Mouse (Mus musculus) hindbrain, embryonic 10.5 days (tissue): ENCODE measurements around the gene Spock1. TPM values are rescaled to one million over a fixed set of nuclear protein-coding genes. Genes with fewer than 3 reads are reported as not detected.

Experiments
- DNase-seq: peaks from one replicate; pipeline ENCODE4 v3.0.0-alpha.2; 2017; ENCODE audit warnings: low spot score
- H3K27ac ChIP-seq: fragments of 300-500 bp; sonication (generic); 2 replicates; pipeline ENCODE4 v1.5.1; 2016; ENCODE audit warnings: mild to moderate bottlenecking, moderate library complexity
- H3K27me3 ChIP-seq: fragments of 300-500 bp; sonication (generic); 2 replicates; pipeline ENCODE4 v1.6.1; 2016; ENCODE audit warnings: mild to moderate bottlenecking; ENCODE audit not compliant: poor library complexity, insufficient read depth, severe bottlenecking
- H3K36me3 ChIP-seq: fragments of 300-500 bp; sonication (generic); 2 replicates; pipeline ENCODE4 v1.6.1; 2016; ENCODE audit warnings: mild to moderate bottlenecking, moderate library complexity
- H3K4me1 ChIP-seq: fragments of 300-500 bp; sonication (generic); replicated peaks from 2 replicates; pipeline ENCODE4 v1.6.1; 2016; ENCODE audit warnings: mild to moderate bottlenecking
- H3K4me3 ChIP-seq: fragments of 300-500 bp; sonication (generic); 2 replicates; pipeline ENCODE4 v1.5.1; 2016; ENCODE audit warnings: mild to moderate bottlenecking, moderate library complexity
- H3K9me3 ChIP-seq: fragments of 300-500 bp; sonication (generic); 2 replicates; pipeline ENCODE4 v1.6.1; 2016; ENCODE audit warnings: mild to moderate bottlenecking, moderate library complexity
- WGBS: fragments of 180-500 bp; shearing (Covaris S2); methylation state at CpG from one replicate; pipeline ENCODE4 v1.1.7; 2016; 5-methylcytosine and 5-hydroxymethylcytosine counted together
- polyA plus RNA-seq: library from polyadenylated mRNA; unstranded; fragments of >200 nt; fragmentation: Nextera tagmentation; extraction: Ambion mirVana; gene quantifications from 2 replicates; pipeline ENCODE4 v1.2.1, GENCODE M21; 2016

Spock1 gene
- polyA plus RNA-seq, 1 experiment from 2014 or later = 10.3 TPM

GRCm38 (mm10) chr13:57788299-57788698 lies 119.8 kb downstream of the Spock1 start:
- H3K4me3 ChIP-seq = no peak overlapping the region
- H3K9me3 ChIP-seq = peaks cover 4% of the 10 kb centered on the region; the same call in 1 of the 2 replicates
- no peaks in the 10 kb centered on the region for H3K36me3 ChIP-seq
- no peak for DNase-seq
- WGBS = 94% methylated on average over 4 of the region's 4 CpGs
- no peaks in the 10 kb centered on the region; the same call in 1 of the 2 replicates for H3K27me3 ChIP-seq
- H3K27ac ChIP-seq = no peak overlapping the region
- peaks cover 36% of the 10 kb centered on the region for H3K4me1 ChIP-seq

- no peaks in the 10 kb centered on the region for H3K36me3 ChIP-seq
- H3K4me1 ChIP-seq = peaks cover 42% of the 10 kb centered on the region
- no peak overlapping the region for H3K27ac ChIP-seq
- H3K9me3 ChIP-seq = peaks cover 4% of the 10 kb centered on the region; the same call in 1 of the 2 replicates
- H3K27me3 ChIP-seq = no peaks in the 10 kb centered on the region; the same call in 1 of the 2 replicates
- no peak for DNase-seq
- H3K4me3 ChIP-seq = no peak overlapping the region
- WGBS = 81% methylated on average over 8 of the region's 8 CpGs
Observed at GRCm38 (mm10) chr13:57786278-57786677, 121.9 kb downstream of the Spock1 start.

DNA sequence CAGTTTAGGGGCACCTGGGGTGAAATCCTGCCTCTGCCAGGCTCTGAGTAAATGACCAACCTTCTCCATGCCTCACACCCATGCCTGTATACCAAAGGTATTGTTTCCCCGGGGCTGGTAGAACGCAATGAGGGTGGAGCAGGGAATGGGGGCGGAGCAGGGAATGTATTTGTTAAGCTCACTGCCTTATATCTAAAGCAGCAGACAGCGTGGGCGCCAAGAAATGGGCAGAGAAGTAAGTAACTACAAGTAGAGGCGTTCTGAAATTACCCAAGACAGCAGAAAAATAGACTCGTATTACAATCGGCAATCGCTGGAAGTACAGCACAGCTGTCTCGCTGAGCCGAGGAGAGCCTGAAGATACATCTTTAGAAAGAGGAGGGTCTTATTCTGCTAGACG lies 125.2 kb downstream of the Spock1 start:
- peaks cover 23% of the 10 kb centered on the region; the same call in 1 of the 2 replicates for H3K4me1 ChIP-seq
- H3K4me3 ChIP-seq = no peak overlapping the region
- H3K27me3 ChIP-seq = no peaks in the 10 kb centered on the region; the same call in 1 of the 2 replicates
- no peaks in the 10 kb centered on the region for H3K36me3 ChIP-seq
- no peak overlapping the region for H3K27ac ChIP-seq
- WGBS = 80% methylated on average over 12 of the region's 12 CpGs
- H3K9me3 ChIP-seq = peaks cover 8% of the 10 kb centered on the region; the same call in 1 of the 2 replicates
- no peak for DNase-seq

GRCm38 (mm10) chr13:57782107-57782561 lies 126.0 kb downstream of the Spock1 start:
- DNase-seq = no peak
- H3K4me3 ChIP-seq = no peak overlapping the region
- 89% methylated on average over 6 of the region's 6 CpGs for WGBS
- no peaks in the 10 kb centered on the region; the same call in 1 of the 2 replicates for H3K27me3 ChIP-seq
- no peak overlapping the region for H3K27ac ChIP-seq
- H3K9me3 ChIP-seq = peaks cover 8% of the 10 kb centered on the region; the same call in 1 of the 2 replicates
- peaks cover 22% of the 10 kb centered on the region; the same call in 1 of the 2 replicates for H3K4me1 ChIP-seq
- H3K36me3 ChIP-seq = no peaks in the 10 kb centered on the region

DNA sequence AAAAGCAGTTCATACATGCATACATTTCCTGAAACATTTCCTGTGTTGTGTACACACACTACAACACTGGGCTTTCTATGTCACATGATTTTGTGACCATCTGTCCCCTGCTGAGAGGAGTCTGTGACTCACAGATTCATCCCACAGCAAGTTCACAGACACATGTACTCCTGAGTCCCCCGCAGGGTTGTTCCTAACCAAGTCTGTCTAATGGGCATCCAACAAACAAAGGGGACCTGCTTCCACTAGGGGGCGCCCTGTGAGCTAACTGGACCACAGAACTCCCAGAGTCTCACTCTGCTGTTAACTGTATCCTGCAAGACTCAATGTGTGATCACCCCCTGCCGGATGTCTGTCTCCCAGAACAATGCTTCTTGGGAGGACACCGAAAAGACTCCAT lies 129.0 kb downstream of the Spock1 start:
- Histone ChIP-seq H3K27me3 (no peaks in the 10 kb centered on the region), H3K4me1 (peaks cover 22% of the 10 kb centered on the region; the same call in 1 of the 2 replicates), H3K4me3 (no peak overlapping the region), H3K36me3 (no peaks in the 10 kb centered on the region), H3K9me3 (peaks cover 8% of the 10 kb centered on the region; the same call in 1 of the 2 replicates), H3K27ac (no peak overlapping the region; the same call in 1 of the 2 replicates)
- no peak for DNase-seq
- WGBS = 76% methylated on average over 4 of the region's 4 CpGs

- DNase-seq = no peak
- H3K27me3 ChIP-seq = no peaks in the 10 kb centered on the region
Observed at GRCm38 (mm10) chr13:57778524-57778923, 129.6 kb downstream of the Spock1 start.

DNA sequence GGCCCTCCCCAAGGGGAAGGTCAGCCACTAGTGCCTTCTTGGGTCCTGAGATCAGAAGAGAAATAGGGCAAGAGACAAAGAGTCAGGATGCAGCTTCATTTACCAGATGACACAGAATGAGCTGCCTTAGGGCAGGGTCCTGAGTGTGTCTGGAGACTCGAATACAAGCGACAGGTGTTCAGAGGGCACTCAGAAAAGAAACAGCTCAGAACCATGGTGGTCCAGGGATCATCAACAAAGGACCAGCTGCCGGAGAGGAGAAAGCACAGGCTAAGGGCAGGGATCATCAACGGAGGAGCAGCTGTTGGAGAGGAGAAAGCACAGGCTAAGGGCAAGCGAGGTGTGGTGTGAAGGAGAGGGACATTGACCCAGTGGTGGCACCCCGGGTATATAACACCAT lies 136.1 kb downstream of the Spock1 start:
- 78% methylated on average over 6 of the region's 6 CpGs for WGBS
- H3K9me3 ChIP-seq = peaks cover 5% of the 10 kb centered on the region
- H3K36me3 ChIP-seq = no peaks in the 10 kb centered on the region
- peaks cover 14% of the 10 kb centered on the region; the same call in 1 of the 2 replicates for H3K4me1 ChIP-seq
- no peak for DNase-seq
- no peak overlapping the region for H3K27ac ChIP-seq
- no peak overlapping the region for H3K4me3 ChIP-seq
- no peaks in the 10 kb centered on the region for H3K27me3 ChIP-seq

More at GRCm38 (mm10) chr13:57778524-57778923, 129.6 kb downstream of the Spock1 start:
- 71% methylated on average over 3 of the region's 3 CpGs for WGBS
- H3K36me3 ChIP-seq = no peaks in the 10 kb centered on the region
- no peak overlapping the region for H3K4me3 ChIP-seq
- no peak overlapping the region for H3K27ac ChIP-seq
- H3K4me1 ChIP-seq = peaks cover 22% of the 10 kb centered on the region; the same call in 1 of the 2 replicates
- H3K9me3 ChIP-seq = peaks cover 8% of the 10 kb centered on the region; the same call in 1 of the 2 replicates

DNA sequence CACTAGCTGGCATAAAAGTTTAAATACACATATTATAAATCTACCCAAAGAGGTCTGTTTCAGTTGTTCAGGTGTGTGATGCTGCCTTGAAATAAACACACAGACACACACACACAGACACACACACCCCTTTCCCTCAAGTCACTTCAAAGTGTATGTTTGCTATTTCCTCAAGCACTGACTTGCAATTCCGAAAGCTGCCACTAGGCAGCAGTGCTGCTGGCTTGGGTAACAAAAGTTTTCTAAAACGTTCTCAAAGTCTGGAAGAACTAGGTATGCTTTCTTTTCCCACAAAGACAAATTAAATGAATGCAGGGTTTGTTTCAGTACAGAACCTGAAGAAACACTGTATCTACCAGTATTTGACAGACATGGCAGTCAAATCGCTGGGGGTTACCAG lies 141.4 kb downstream of the Spock1 start:
- peaks cover under 1% of the 10 kb centered on the region; the same call in 1 of the 2 replicates for H3K4me1 ChIP-seq
- no peaks in the 10 kb centered on the region for H3K27me3 ChIP-seq
- H3K4me3 ChIP-seq = no peak overlapping the region
- no peak for DNase-seq
- WGBS = 64% methylated on average over 3 of the region's 3 CpGs
- H3K9me3 ChIP-seq = peaks cover 6% of the 10 kb centered on the region
- no peak overlapping the region for H3K27ac ChIP-seq
- no peaks in the 10 kb centered on the region for H3K36me3 ChIP-seq

DNA sequence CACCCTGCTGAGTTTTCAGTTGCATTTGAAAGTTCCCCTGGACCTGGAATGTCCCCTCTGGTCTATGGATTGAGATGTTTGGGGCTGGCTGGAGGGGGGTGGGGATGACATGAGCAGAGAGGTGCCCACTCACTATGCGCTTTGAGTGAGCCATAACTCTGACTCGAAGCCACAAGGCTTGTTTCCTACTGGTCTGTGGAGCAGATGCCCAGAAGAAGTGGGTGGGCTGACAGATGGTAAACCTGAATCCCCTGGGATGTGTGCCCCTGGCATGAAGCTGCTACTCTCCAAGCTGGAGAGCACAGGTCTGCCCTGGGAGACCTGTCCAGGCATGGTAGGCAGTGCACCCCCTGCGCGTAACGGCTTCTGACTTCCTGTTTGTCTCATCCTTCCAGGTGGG lies 147.0 kb downstream of the Spock1 start:
- Histone ChIP-seq H3K4me3 (no peak overlapping the region), H3K4me1 (peaks cover 13% of the 10 kb centered on the region; the same call in 1 of the 2 replicates), H3K9me3 (no peaks in the 10 kb centered on the region), H3K27ac (peak overlapping the region; percentile 23; the same call in 1 of the 2 replicates), H3K36me3 (no peaks in the 10 kb centered on the region), H3K27me3 (no peaks in the 10 kb centered on the region)
- DNase-seq = no peak
- WGBS = 89% methylated on average over 5 of the region's 5 CpGs

GRCm38 (mm10) chr13:57760618-57761017 lies 147.5 kb downstream of the Spock1 start:
- H3K27ac ChIP-seq = no peak overlapping the region
- H3K4me3 ChIP-seq = no peak overlapping the region
- no peak for DNase-seq
- H3K36me3 ChIP-seq = no peaks in the 10 kb centered on the region
- H3K27me3 ChIP-seq = no peaks in the 10 kb centered on the region
- 96% methylated on average over 3 of the region's 3 CpGs for WGBS
- no peaks in the 10 kb centered on the region for H3K9me3 ChIP-seq
- peaks cover 14% of the 10 kb centered on the region; the same call in 1 of the 2 replicates for H3K4me1 ChIP-seq

DNA sequence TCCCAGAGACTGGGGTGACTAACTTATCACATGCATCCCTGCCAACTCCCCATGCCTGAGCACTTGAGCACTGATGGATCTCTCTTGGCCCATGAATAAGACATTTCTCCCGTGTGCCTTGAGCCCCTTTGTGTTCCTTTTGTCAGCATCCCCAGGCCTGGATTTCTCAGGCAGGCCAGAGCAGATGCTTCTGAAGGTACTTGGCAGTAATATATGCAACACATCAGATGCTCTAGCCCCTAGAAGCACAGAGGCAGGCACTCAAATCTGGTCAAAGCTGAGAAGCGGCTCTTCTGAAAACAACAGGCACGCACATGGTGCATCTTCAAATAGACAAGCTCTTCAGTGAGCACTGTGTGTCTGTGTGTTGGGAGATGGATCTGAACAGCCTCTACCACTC lies 151.8 kb downstream of the Spock1 start:
- no peak for DNase-seq
- no peaks in the 10 kb centered on the region for H3K9me3 ChIP-seq

GRCm38 (mm10) chr13:57750831-57751230 lies 157.3 kb downstream of the Spock1 start:
- peaks cover 5% of the 10 kb centered on the region; the same call in 1 of the 2 replicates for H3K9me3 ChIP-seq
- H3K27ac ChIP-seq = no peak overlapping the region; the same call in 1 of the 2 replicates
- H3K27me3 ChIP-seq = no peaks in the 10 kb centered on the region
- 67% methylated on average over 7 of the region's 7 CpGs for WGBS
- H3K36me3 ChIP-seq = no peaks in the 10 kb centered on the region
- peaks cover 7% of the 10 kb centered on the region; the same call in 1 of the 2 replicates for H3K4me1 ChIP-seq
- no peak overlapping the region for H3K4me3 ChIP-seq
- DNase-seq = no peak

More for the DNA sequence above, 151.8 kb downstream of the Spock1 start:
- Histone ChIP-seq H3K4me1 (peaks cover 13% of the 10 kb centered on the region; the same call in 1 of the 2 replicates), H3K36me3 (no peaks in the 10 kb centered on the region), H3K27ac (peak overlapping the region; percentile 66), H3K27me3 (no peaks in the 10 kb centered on the region), H3K4me3 (no peak overlapping the region)
- WGBS = 66% methylated on average over 3 of the region's 3 CpGs

DNA sequence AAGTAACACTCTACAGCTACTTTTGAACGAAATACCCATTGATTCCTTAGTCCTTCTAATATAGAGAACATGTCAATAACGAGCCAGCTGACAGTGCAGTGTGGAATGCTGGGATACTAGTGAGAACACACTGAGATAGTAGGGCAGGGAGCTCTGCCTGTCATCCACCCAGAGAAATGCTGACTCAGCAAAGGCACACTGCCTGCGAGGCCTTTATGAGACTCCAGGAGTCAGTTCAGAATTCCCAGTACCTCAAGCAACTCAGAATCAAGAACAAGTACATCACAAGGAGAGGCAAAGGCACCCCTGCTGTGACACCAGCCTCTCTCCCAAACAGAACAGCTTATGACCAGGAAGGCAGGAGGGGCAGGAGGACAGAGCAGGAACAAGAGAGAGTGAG lies 163.5 kb downstream of the Spock1 start:
- WGBS = 81% methylated on average over 3 of the region's 3 CpGs
- Histone ChIP-seq H3K27me3 (no peaks in the 10 kb centered on the region), H3K27ac (no peak overlapping the region), H3K4me3 (no peak overlapping the region), H3K9me3 (peaks cover 5% of the 10 kb centered on the region; the same call in 1 of the 2 replicates), H3K36me3 (no peaks in the 10 kb centered on the region), H3K4me1 (peaks cover 26% of the 10 kb centered on the region)
- no peak for DNase-seq
